Mouse (Mus musculus): Measurements from ENCODE around the gene Piezo1. TPM values are rescaled to one million over a fixed set of nuclear protein-coding genes. Genes with fewer than 3 reads are reported as not detected.

Piezo1 gene
- polyA plus RNA-seq, 1 experiment from 2014 or later, result 15.5 TPM

GRCm38 (mm10) chr8:122566766-122567165 lies 15.6 kb upstream of the Piezo1 start:
- 19% methylated on average over 6 of the region's 6 CpGs for WGBS (ENCODE audit: insufficient replicate concordance)
- Histone ChIP-seq H3K4me3 (ENCODE audit: low read depth, low read length) (peak overlapping the region; percentile 94), H3K36me3 (ENCODE audit: control insufficient read depth, insufficient read depth) (peaks cover 24% of the 10 kb centered on the region), H3K4me1 (ENCODE audit: control insufficient read depth, low read depth, low read length) (peaks cover 31% of the 10 kb centered on the region), H3K27ac (ENCODE audit: low read length) (peak overlapping the region; percentile 91), H3K4me2 (ENCODE audit: low read depth, low read length) (peak overlapping the region; percentile 95), H3K27me3 (ENCODE audit: control insufficient read depth, insufficient read depth, low read depth, low read length) (no peaks in the 10 kb centered on the region), H3K9me3 (replicated peaks; ENCODE audit: control insufficient read depth, low read length) (no peaks in the 10 kb centered on the region), H3K9ac (ENCODE audit: low read depth, low read length) (peak overlapping the region; percentile 84)
- no peak for ATAC-seq (ENCODE audit: low read depth)

GRCm38 (mm10) chr8:122564363-122565352 lies 13.5 kb upstream of the Piezo1 start:
- H3K36me3 ChIP-seq (ENCODE audit: control insufficient read depth, insufficient read depth), result peaks cover 4% of the 10 kb centered on the region; the same call in 1 of the 2 replicates
- H3K9me3 ChIP-seq (replicated peaks; ENCODE audit: control insufficient read depth, low read length), result no peaks in the 10 kb centered on the region
- ATAC-seq (ENCODE audit: low read depth), result no peak
- H3K9ac ChIP-seq (ENCODE audit: low read depth, low read length), result no peak overlapping the region
- H3K4me2 ChIP-seq (ENCODE audit: low read depth, low read length), result no peak overlapping the region
- WGBS (ENCODE audit: insufficient replicate concordance), result 66% methylated on average over 25 of the region's 25 CpGs
- no peak overlapping the region for H3K4me3 ChIP-seq (ENCODE audit: low read depth, low read length)
- H3K27ac ChIP-seq (ENCODE audit: low read length), result peak overlapping the region; percentile 49; the same call in 1 of the 2 replicates
- H3K4me1 ChIP-seq (ENCODE audit: control insufficient read depth, low read depth, low read length), result peaks cover 22% of the 10 kb centered on the region
- H3K27me3 ChIP-seq (ENCODE audit: control insufficient read depth, insufficient read depth, low read depth, low read length), result no peaks in the 10 kb centered on the region

GRCm38 (mm10) chr8:122561199-122561598 lies 10.1 kb upstream of the Piezo1 start:
- ATAC-seq (ENCODE audit: low read depth), result no peak

GRCm38 (mm10) chr8:122558671-122559349 lies 7.7 kb upstream of the Piezo1 start:
- Histone ChIP-seq H3K9me3 (replicated peaks; ENCODE audit: control insufficient read depth, low read length) (no peaks in the 10 kb centered on the region), H3K27ac (ENCODE audit: low read length) (0 out of 2 replicates have a peak overlapping the region, but pooled peaks have one; percentile 14), H3K27me3 (ENCODE audit: control insufficient read depth, insufficient read depth, low read depth, low read length) (no peaks in the 10 kb centered on the region), H3K36me3 (ENCODE audit: control insufficient read depth, insufficient read depth) (no peaks in the 10 kb centered on the region), H3K4me2 (ENCODE audit: low read depth, low read length) (no peak overlapping the region), H3K4me1 (ENCODE audit: control insufficient read depth, low read depth, low read length) (peaks cover 28% of the 10 kb centered on the region), H3K9ac (ENCODE audit: low read depth, low read length) (peak overlapping the region; percentile 15; the same call in 1 of the 2 replicates), H3K4me3 (ENCODE audit: low read depth, low read length) (no peak overlapping the region)
- WGBS (ENCODE audit: insufficient replicate concordance), result 27% methylated on average over 12 of the region's 12 CpGs
- no peak for ATAC-seq (ENCODE audit: low read depth)

More at GRCm38 (mm10) chr8:122561199-122561598, 10.1 kb upstream of the Piezo1 start:
- Histone ChIP-seq H3K27ac (ENCODE audit: low read length) (no peak overlapping the region), H3K27me3 (ENCODE audit: control insufficient read depth, insufficient read depth, low read depth, low read length) (no peaks in the 10 kb centered on the region), H3K4me2 (ENCODE audit: low read depth, low read length) (no peak overlapping the region), H3K9me3 (replicated peaks; ENCODE audit: control insufficient read depth, low read length) (no peaks in the 10 kb centered on the region), H3K36me3 (ENCODE audit: control insufficient read depth, insufficient read depth) (no peaks in the 10 kb centered on the region), H3K4me3 (ENCODE audit: low read depth, low read length) (no peak overlapping the region), H3K9ac (ENCODE audit: low read depth, low read length) (no peak overlapping the region), H3K4me1 (ENCODE audit: control insufficient read depth, low read depth, low read length) (peaks cover 19% of the 10 kb centered on the region)
- WGBS (ENCODE audit: insufficient replicate concordance), result 34% methylated on average over 5 of the region's 5 CpGs

- peaks cover 33% of the 10 kb centered on the region for H3K4me1 ChIP-seq (ENCODE audit: control insufficient read depth, low read depth, low read length)
- peak overlapping the region; percentile 71 for H3K27ac ChIP-seq (ENCODE audit: low read length)
- H3K9me3 ChIP-seq (replicated peaks; ENCODE audit: control insufficient read depth, low read length), result no peaks in the 10 kb centered on the region
- no peak overlapping the region; the same call in 1 of the 2 replicates for H3K4me3 ChIP-seq (ENCODE audit: low read depth, low read length)
- H3K36me3 ChIP-seq (ENCODE audit: control insufficient read depth, insufficient read depth), result no peaks in the 10 kb centered on the region
- H3K4me2 ChIP-seq (ENCODE audit: low read depth, low read length), result peak overlapping the region; percentile 52
- no peak; the same call in 1 of the 2 replicates for ATAC-seq (ENCODE audit: low read depth)
- WGBS (ENCODE audit: insufficient replicate concordance), result 15% methylated on average over 10 of the region's 10 CpGs
- no peaks in the 10 kb centered on the region for H3K27me3 ChIP-seq (ENCODE audit: control insufficient read depth, insufficient read depth, low read depth, low read length)
- peak overlapping the region; percentile 60; the same call in 1 of the 2 replicates for H3K9ac ChIP-seq (ENCODE audit: low read depth, low read length)
Observed at GRCm38 (mm10) chr8:122557248-122558038, 6.3 kb upstream of the Piezo1 start.

- Histone ChIP-seq H3K27me3 (ENCODE audit: control insufficient read depth, insufficient read depth, low read depth, low read length) (no peaks in the 10 kb centered on the region), H3K27ac (ENCODE audit: low read length) (peak overlapping the region; percentile 71), H3K4me1 (ENCODE audit: control insufficient read depth, low read depth, low read length) (peaks cover 37% of the 10 kb centered on the region), H3K9me3 (replicated peaks; ENCODE audit: control insufficient read depth, low read length) (no peaks in the 10 kb centered on the region), H3K4me2 (ENCODE audit: low read depth, low read length) (peak overlapping the region; percentile 52), H3K36me3 (ENCODE audit: control insufficient read depth, insufficient read depth) (no peaks in the 10 kb centered on the region), H3K9ac (ENCODE audit: low read depth, low read length) (peak overlapping the region; percentile 60), H3K4me3 (ENCODE audit: low read depth, low read length) (peak overlapping the region; percentile 43)
- WGBS (ENCODE audit: insufficient replicate concordance), result 20% methylated on average over 12 of the region's 12 CpGs
- ATAC-seq (ENCODE audit: low read depth), result peak; percentile 68
Observed at GRCm38 (mm10) chr8:122556030-122557009, 5.2 kb upstream of the Piezo1 start.

GRCm38 (mm10) chr8:122554786-122555185 lies 3.7 kb upstream of the Piezo1 start:
- no peaks in the 10 kb centered on the region for H3K36me3 ChIP-seq (ENCODE audit: control insufficient read depth, insufficient read depth)
- no peak for ATAC-seq (ENCODE audit: low read depth)
- H3K27me3 ChIP-seq (ENCODE audit: control insufficient read depth, insufficient read depth, low read depth, low read length), result no peaks in the 10 kb centered on the region
- H3K4me1 ChIP-seq (ENCODE audit: control insufficient read depth, low read depth, low read length), result peaks cover 37% of the 10 kb centered on the region
- H3K9me3 ChIP-seq (replicated peaks; ENCODE audit: control insufficient read depth, low read length), result no peaks in the 10 kb centered on the region
- no peak overlapping the region for H3K27ac ChIP-seq (ENCODE audit: low read length)
- no peak overlapping the region for H3K4me2 ChIP-seq (ENCODE audit: low read depth, low read length)
- H3K4me3 ChIP-seq (ENCODE audit: low read depth, low read length), result no peak overlapping the region
- 68% methylated on average over 6 of the region's 6 CpGs for WGBS (ENCODE audit: insufficient replicate concordance)
- H3K9ac ChIP-seq (ENCODE audit: low read depth, low read length), result no peak overlapping the region

- Histone ChIP-seq H3K4me3 (ENCODE audit: low read depth, low read length) (peak overlapping the region; percentile 82), H3K9ac (ENCODE audit: low read depth, low read length) (peak overlapping the region; percentile 91), H3K27ac (ENCODE audit: low read length) (peak overlapping the region; percentile 96), H3K36me3 (ENCODE audit: control insufficient read depth, insufficient read depth) (no peaks in the 10 kb centered on the region), H3K4me2 (ENCODE audit: low read depth, low read length) (peak overlapping the region; percentile 95), H3K4me1 (ENCODE audit: control insufficient read depth, low read depth, low read length) (peaks cover 53% of the 10 kb centered on the region), H3K9me3 (replicated peaks; ENCODE audit: control insufficient read depth, low read length) (no peaks in the 10 kb centered on the region), H3K27me3 (ENCODE audit: control insufficient read depth, insufficient read depth, low read depth, low read length) (no peaks in the 10 kb centered on the region)
- 0% methylated on average over 42 of the region's 43 CpGs for WGBS (ENCODE audit: insufficient replicate concordance)
- ATAC-seq (ENCODE audit: low read depth), result peak; percentile 22
Observed at GRCm38 (mm10) chr8:122550995-122551264, 199 bp downstream of the Piezo1 start.

Data from liver, embryonic 16.5 days (tissue).